Mouse (Mus musculus): ENCODE data around the gene Kdm1b. TPM values are rescaled to one million over a fixed set of nuclear protein-coding genes. Genes with fewer than 3 reads are reported as not detected.

Kdm1b gene
- polyA plus RNA-seq, 1 experiment: 7.6 TPM

- Histone ChIP-seq H3K27me3 (ENCODE audit: control insufficient read depth, insufficient read depth, low read length) (no peaks in the 10 kb centered on the region), H3K4me1 (ENCODE audit: control insufficient read depth, insufficient read depth, low read length) (no peaks in the 10 kb centered on the region), H3K4me3 (replicated peaks; ENCODE audit: insufficient read depth, low read depth, low read length) (no peak overlapping the region), H3K27ac (ENCODE audit: insufficient read depth, low read length) (no peak overlapping the region)
- 90% methylated on average over 7 of the region's 7 CpGs for WGBS
- DNase-seq: no peak
- TF ChIP-seq POLR2A (IDR thresholded peaks at IDR 0.05; ENCODE audit: borderline replicate concordance, insufficient read depth, low read length) (no peak), CTCF (IDR thresholded peaks at IDR 0.05; ENCODE audit: borderline replicate concordance, insufficient read depth, low read depth, low read length) (no peak)
Observed at GRCm38 (mm10) chr13:47019774-47020173, 23.5 kb upstream of the Kdm1b start.

DNA sequence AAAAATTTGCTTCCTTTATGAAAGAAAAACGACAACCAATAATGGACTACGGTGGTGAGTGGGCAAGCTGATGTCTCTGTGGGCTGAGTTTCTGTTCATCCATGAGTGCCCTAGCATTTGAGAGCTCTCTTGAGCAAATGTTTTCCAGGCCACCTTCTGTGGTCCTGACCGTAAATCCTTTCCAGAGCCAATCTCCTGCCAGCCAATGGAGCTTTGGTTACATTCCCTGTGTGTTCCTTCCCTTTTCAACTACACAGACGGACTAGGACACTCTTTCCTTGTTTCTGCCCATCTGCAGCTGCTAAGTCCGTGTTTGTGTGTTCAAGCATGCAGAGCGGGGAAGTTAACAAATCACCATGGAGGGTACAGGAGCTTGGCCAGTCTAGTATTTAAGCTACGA, 22.5 kb upstream of the Kdm1b start:
- Histone ChIP-seq H3K4me1 (ENCODE audit: control insufficient read depth, insufficient read depth, low read length) (no peaks in the 10 kb centered on the region), H3K27me3 (ENCODE audit: control insufficient read depth, insufficient read depth, low read length) (no peaks in the 10 kb centered on the region), H3K4me3 (replicated peaks; ENCODE audit: insufficient read depth, low read depth, low read length) (no peak overlapping the region), H3K27ac (ENCODE audit: insufficient read depth, low read length) (no peak overlapping the region)
- 42% methylated on average over 7 of the region's 7 CpGs for WGBS
- no peak for TF ChIP-seq CTCF (IDR thresholded peaks at IDR 0.05; ENCODE audit: borderline replicate concordance, insufficient read depth, low read depth, low read length)
- TF ChIP-seq POLR2A (IDR thresholded peaks at IDR 0.05; ENCODE audit: borderline replicate concordance, insufficient read depth, low read length): no peak
- DNase-seq: no peak

DNA sequence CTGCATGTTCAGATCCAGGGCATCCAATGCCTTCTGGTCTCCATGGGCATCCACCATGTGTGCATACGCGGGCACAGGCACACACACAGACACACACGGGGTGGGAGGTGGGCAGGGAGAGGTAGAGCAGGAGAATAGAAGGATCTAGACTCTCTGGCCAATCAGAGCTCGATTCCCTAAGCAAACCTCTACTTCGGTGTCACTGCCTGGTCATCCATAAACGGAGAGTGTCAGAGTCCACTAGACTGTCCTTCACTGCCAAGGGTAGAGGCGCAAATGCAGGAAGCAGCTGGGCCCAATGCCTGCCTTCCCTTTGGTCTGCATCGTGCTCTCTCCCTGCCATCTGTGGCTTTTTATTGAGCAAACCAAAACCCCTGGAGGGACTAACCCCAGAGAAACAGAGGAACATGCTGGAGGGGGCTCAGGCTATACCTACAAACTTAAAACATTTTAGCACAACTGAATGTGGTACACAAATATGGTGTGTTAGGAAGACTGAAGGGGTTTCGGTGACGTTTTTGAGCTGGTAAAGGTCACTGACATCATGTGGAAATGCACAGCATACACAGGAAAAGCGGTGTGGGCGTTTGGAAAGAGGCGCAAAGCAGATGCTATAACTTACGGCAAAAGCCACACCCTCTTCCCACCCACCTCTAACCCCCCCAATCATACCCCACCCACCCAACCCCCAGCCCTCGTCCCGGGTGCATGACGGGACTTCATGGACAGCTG, 12.8 kb upstream of the Kdm1b start:
- Histone ChIP-seq H3K27me3 (ENCODE audit: control insufficient read depth, insufficient read depth, low read length) (no peaks in the 10 kb centered on the region), H3K4me3 (replicated peaks; ENCODE audit: insufficient read depth, low read depth, low read length) (no peak overlapping the region), H3K4me1 (ENCODE audit: control insufficient read depth, insufficient read depth, low read length) (no peaks in the 10 kb centered on the region), H3K27ac (ENCODE audit: insufficient read depth, low read length) (no peak overlapping the region)
- WGBS: 76% methylated on average over 17 of the region's 17 CpGs
- TF ChIP-seq POLR2A (IDR thresholded peaks at IDR 0.05; ENCODE audit: borderline replicate concordance, insufficient read depth, low read length) (no peak), CTCF (IDR thresholded peaks at IDR 0.05; ENCODE audit: borderline replicate concordance, insufficient read depth, low read depth, low read length) (no peak)
- DNase-seq: no peak

DNA sequence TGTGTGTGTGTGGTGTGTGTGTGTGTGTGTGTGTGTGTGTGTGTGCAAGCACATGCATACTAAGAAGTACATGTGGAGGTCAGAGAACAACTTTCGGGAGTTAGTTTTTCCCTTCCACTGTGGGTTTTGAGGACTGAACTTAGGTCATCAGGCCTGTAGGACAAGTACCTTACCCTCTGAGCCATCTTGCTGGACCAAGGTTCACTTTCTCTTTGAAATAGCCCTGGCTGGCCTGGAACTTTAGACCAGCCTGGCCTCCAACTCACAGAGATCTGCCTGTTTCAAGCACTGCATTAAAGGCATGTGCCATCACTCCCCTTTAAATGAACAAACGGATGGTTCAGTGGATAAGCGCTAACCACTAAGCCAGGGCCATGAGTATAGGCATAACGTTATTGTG, 9.7 kb upstream of the Kdm1b start:
- no peaks in the 10 kb centered on the region for H3K27me3 ChIP-seq (ENCODE audit: control insufficient read depth, insufficient read depth, low read length)
- H3K4me1 ChIP-seq (ENCODE audit: control insufficient read depth, insufficient read depth, low read length): no peaks in the 10 kb centered on the region
- TF ChIP-seq POLR2A (IDR thresholded peaks at IDR 0.05; ENCODE audit: borderline replicate concordance, insufficient read depth, low read length): no peak
- TF ChIP-seq CTCF (IDR thresholded peaks at IDR 0.05; ENCODE audit: borderline replicate concordance, insufficient read depth, low read depth, low read length): no peak
- H3K4me3 ChIP-seq (replicated peaks; ENCODE audit: insufficient read depth, low read depth, low read length): no peak overlapping the region
- 90% methylated on average over 4 of the region's 4 CpGs for WGBS
- no peak for DNase-seq
- H3K27ac ChIP-seq (ENCODE audit: insufficient read depth, low read length): no peak overlapping the region

GRCm38 (mm10) chr13:47037946-47038345, 5.4 kb upstream of the Kdm1b start:
- Histone ChIP-seq H3K4me3 (replicated peaks; ENCODE audit: insufficient read depth, low read depth, low read length) (no peak overlapping the region), H3K27me3 (ENCODE audit: control insufficient read depth, insufficient read depth, low read length) (no peaks in the 10 kb centered on the region), H3K4me1 (ENCODE audit: control insufficient read depth, insufficient read depth, low read length) (peaks cover 5% of the 10 kb centered on the region; the same call in 1 of the 2 replicates), H3K27ac (ENCODE audit: insufficient read depth, low read length) (no peak overlapping the region)
- TF ChIP-seq POLR2A (IDR thresholded peaks at IDR 0.05; ENCODE audit: borderline replicate concordance, insufficient read depth, low read length) (no peak), CTCF (IDR thresholded peaks at IDR 0.05; ENCODE audit: borderline replicate concordance, insufficient read depth, low read depth, low read length) (no peak)
- WGBS: 77% methylated on average over 6 of the region's 6 CpGs
- DNase-seq: no peak

- H3K27ac ChIP-seq (ENCODE audit: insufficient read depth, low read length): no peak overlapping the region
- TF ChIP-seq CTCF (IDR thresholded peaks at IDR 0.05; ENCODE audit: borderline replicate concordance, insufficient read depth, low read depth, low read length) (no peak), POLR2A (IDR thresholded peaks at IDR 0.05; ENCODE audit: borderline replicate concordance, insufficient read depth, low read length) (no peak)
- no peak for DNase-seq
- peaks cover 8% of the 10 kb centered on the region; the same call in 1 of the 2 replicates for H3K4me1 ChIP-seq (ENCODE audit: control insufficient read depth, insufficient read depth, low read length)
- no peak overlapping the region for H3K4me3 ChIP-seq (replicated peaks; ENCODE audit: insufficient read depth, low read depth, low read length)
- no peaks in the 10 kb centered on the region for H3K27me3 ChIP-seq (ENCODE audit: control insufficient read depth, insufficient read depth, low read length)
- 93% methylated on average over 5 of the region's 5 CpGs for WGBS
Observed at GRCm38 (mm10) chr13:47040061-47040460, 3.2 kb upstream of the Kdm1b start.

GRCm38 (mm10) chr13:47042024-47042633, 1.2 kb upstream of the Kdm1b start:
- Histone ChIP-seq H3K27me3 (ENCODE audit: control insufficient read depth, insufficient read depth, low read length) (no peaks in the 10 kb centered on the region), H3K27ac (ENCODE audit: insufficient read depth, low read length) (no peak overlapping the region), H3K4me3 (replicated peaks; ENCODE audit: insufficient read depth, low read depth, low read length) (peak overlapping the region; percentile 83), H3K4me1 (ENCODE audit: control insufficient read depth, insufficient read depth, low read length) (peaks cover 8% of the 10 kb centered on the region; the same call in 1 of the 2 replicates)
- DNase-seq: peak in 1 of 2 experiments; percentile 9
- 39% methylated on average over 8 of the region's 8 CpGs for WGBS
- no peak; the same call in 1 of the 2 replicates for TF ChIP-seq CTCF (IDR thresholded peaks at IDR 0.05; ENCODE audit: borderline replicate concordance, insufficient read depth, low read depth, low read length)
- no peak for TF ChIP-seq POLR2A (IDR thresholded peaks at IDR 0.05; ENCODE audit: borderline replicate concordance, insufficient read depth, low read length)
